Mouse (Mus musculus): ENCODE results near the gene Gpr89. TPM values are rescaled to one million over a fixed set of nuclear protein-coding genes. Genes with fewer than 3 reads are reported as not detected.

Gpr89 gene
- polyA plus RNA-seq, 1 experiment from 2014 or later: 40.2 TPM

Other genes with a start within 250 kb of the Gpr89 start
- gene Ankrd35, start 235.2 kb downstream of the Gpr89 start, polyA plus RNA-seq (2015; fragmentation: Nextera tagmentation; extraction: Ambion mirVana): 11.4 and 12.8 TPM in 2 replicates
- gene Pias3, start 209.0 kb downstream of the Gpr89 start, polyA plus RNA-seq (2015; fragmentation: Nextera tagmentation; extraction: Ambion mirVana): 65.2 and 66.5 TPM in 2 replicates
- gene Nudt17, start 196.8 kb downstream of the Gpr89 start, polyA plus RNA-seq (2015; fragmentation: Nextera tagmentation; extraction: Ambion mirVana): 16.8 and 17.9 TPM in 2 replicates
- gene Polr3c, start 177.7 kb downstream of the Gpr89 start, polyA plus RNA-seq (2015; fragmentation: Nextera tagmentation; extraction: Ambion mirVana): 28.0 and 29.7 TPM in 2 replicates
- 37.8 and 37.9 TPM in 2 replicates for gene Rnf115, start 177.7 kb downstream of the Gpr89 start, polyA plus RNA-seq (2015; fragmentation: Nextera tagmentation; extraction: Ambion mirVana)
- 0.06 TPM in 1 of 2 replicates, not detected in the other for gene Pdzk1, start 76.1 kb downstream of the Gpr89 start, polyA plus RNA-seq (2015; fragmentation: Nextera tagmentation; extraction: Ambion mirVana)
- 0.14 and 0.20 TPM in 2 replicates for gene Cd160, start 76.0 kb downstream of the Gpr89 start, polyA plus RNA-seq (2015; fragmentation: Nextera tagmentation; extraction: Ambion mirVana)
- 26.0 and 29.3 TPM in 2 replicates for gene Gja5, start 653 bp downstream of the Gpr89 start, polyA plus RNA-seq (2015; fragmentation: Nextera tagmentation; extraction: Ambion mirVana)
- gene Gja8, start 20.7 kb upstream of the Gpr89 start, polyA plus RNA-seq (2015; fragmentation: Nextera tagmentation; extraction: Ambion mirVana): not detected in 2 replicates